ENCODE assay signal across 8 mouse cellular contexts in the genomic region with DNA sequence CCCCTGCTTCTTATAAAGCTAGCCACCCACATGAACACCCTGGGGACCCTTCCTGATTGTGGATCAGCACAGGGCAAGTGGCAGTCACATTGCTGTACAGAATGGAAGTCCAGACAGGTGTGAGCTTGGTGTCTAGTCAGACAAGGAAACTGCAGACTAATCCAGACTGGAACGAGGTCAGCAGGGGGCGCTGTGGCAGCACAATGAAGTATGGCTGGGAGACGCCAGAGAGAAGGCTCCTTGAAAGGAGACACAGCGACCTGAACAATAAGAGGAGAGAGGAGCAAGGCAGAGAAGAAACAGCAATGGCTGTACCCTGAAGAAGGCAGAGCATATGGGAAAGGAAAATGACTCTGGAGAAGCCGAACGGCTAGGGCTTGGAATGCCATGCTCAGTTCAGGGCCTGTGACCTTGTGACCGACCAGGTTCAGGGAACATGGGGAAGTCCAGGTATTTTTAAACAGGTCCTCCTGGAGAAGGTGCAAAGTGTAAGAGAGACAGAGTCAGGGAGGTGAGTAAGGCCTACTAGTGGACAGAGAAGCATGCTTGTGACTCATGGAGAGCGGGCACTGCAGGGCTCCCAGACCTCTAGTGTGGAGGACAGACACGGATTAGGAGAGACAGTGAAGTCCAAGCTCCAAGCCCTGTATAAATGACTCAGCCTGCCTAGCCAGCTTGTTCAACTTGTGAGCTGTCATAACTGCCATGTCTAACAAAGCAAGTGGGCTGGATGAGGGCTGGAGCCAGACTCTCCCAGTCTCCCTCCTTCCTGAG.
DNase-seq lines count a peak whose midpoint lies in the region; ATAC-seq and TF ChIP-seq lines count a peak whose summit lies in the region.

No protein-coding gene starts in this region.

- no peak overlapping the region for H3K4me3 ChIP-seq in hindbrain, embryonic 16.5 days (ENCODE audit: low read length)

- in situ Hi-C loops in Patski (cut with MboI; ENCODE audit: low pct_unique_long_range_greater_than_20kb): loop anchor here (10.0 kb wide), 1 partner anchor 179 kb away; no protein-coding TSS in a partner anchor

- ATAC-seq in Patski: peak; percentile 82
- ATAC-seq in hindbrain, embryonic 16.5 days: peak; percentile 87

- WGBS in hindbrain, embryonic 16.5 days: 46% methylated on average over 9 of the region's 9 CpGs

- H3K27me3 ChIP-seq in Patski: no peaks in the 10 kb centered on the region
- no peaks in the 10 kb centered on the region for H3K27me3 ChIP-seq in hindbrain, embryonic 16.5 days (replicated peaks; ENCODE audit: control insufficient read depth, insufficient read depth, low read length)

- POLR2A ChIA-PET in Patski (lab: Charles Lee): no interaction called here

- peak; percentile 20 for DNase-seq in Patski (ENCODE audit: low read depth, low spot score)
- peak; percentile 74 for DNase-seq in cerebellum, adult 8-10 months
- peak; percentile 31 to 89 for DNase-seq in frontal cortex, adult 2 months (ENCODE audit: extremely low spot score in 1 of 2, low spot score in 1 of 2)
- peak; percentile 57 to 66 for DNase-seq in layer of hippocampus, postnatal 36 days
- DNase-seq in lung, postnatal 36 days: peak; percentile 86
- DNase-seq in right cerebral cortex, postnatal 10 days (ENCODE audit: low spot score in 2 of 2): peak; percentile 79 to 89
- peak; percentile 58 for DNase-seq in urinary bladder, postnatal 10 days (ENCODE audit: low spot score)

- H3K4me1 ChIP-seq in hindbrain, embryonic 16.5 days (ENCODE audit: control insufficient read depth, insufficient read depth, low read depth, low read length): no peaks in the 10 kb centered on the region

- no peak overlapping the region for H3K4me2 ChIP-seq in hindbrain, embryonic 16.5 days (ENCODE audit: low read length)

- no peak for TF ChIP-seq CTCF in Patski (IDR thresholded peaks at IDR 0.05)

- H3K27ac ChIP-seq in hindbrain, embryonic 16.5 days (ENCODE audit: low read depth, low read length): no peak overlapping the region

- no peak overlapping the region for H3K9ac ChIP-seq in hindbrain, embryonic 16.5 days (ENCODE audit: low read depth, low read length)

- H3K9me3 ChIP-seq in hindbrain, embryonic 16.5 days (ENCODE audit: control insufficient read depth, low read length): no peaks in the 10 kb centered on the region

- CTCF ChIA-PET in Patski (lab: Charles Lee): interaction anchor here (0.8 to 4.1 kb wide), 13 partner anchors 9 to 197 kb away, joined by 3 to 22 read pairs (median 4); no protein-coding TSS in a partner anchor

- H3K36me3 ChIP-seq in hindbrain, embryonic 16.5 days (ENCODE audit: control insufficient read depth, insufficient read depth, low read length): no peaks in the 10 kb centered on the region

Comparison
In these comparisons a context has a peak if more than half of its experiments do, and no peak if none do; other contexts are left out.
1. DNase-seq: peak in every context shown above with its lines; median percentile 86 in lung, postnatal 36 days; 84 in right cerebral cortex, postnatal 10 days; 74 in cerebellum, adult 8-10 months; 62 in layer of hippocampus, postnatal 36 days; 60 in frontal cortex, adult 2 months; 58 in urinary bladder, postnatal 10 days; 20 in Patski.